Mouse (Mus musculus): ENCODE data around the gene Acpp.

Acpp gene

GRCm38 (mm10) chr9:104304800-104305199, 32.7 kb downstream of the Acpp start:
- DNase-seq (ENCODE audit: low spot score): no peak

- DNase-seq (ENCODE audit: low spot score): no peak
These were observed 33.2 kb downstream of the Acpp start for GRCm38 (mm10) chr9:104304376-104304775.

GRCm38 (mm10) chr9:104300569-104300968, 37.0 kb downstream of the Acpp start:
- no peak for DNase-seq (ENCODE audit: low spot score)

GRCm38 (mm10) chr9:104297041-104297440, 40.5 kb downstream of the Acpp start:
- no peak for DNase-seq (ENCODE audit: low spot score)

- no peak for DNase-seq (ENCODE audit: low spot score)
These were observed 52.6 kb downstream of the Acpp start for GRCm38 (mm10) chr9:104284934-104285333.

- DNase-seq (ENCODE audit: low spot score): no peak
These were observed 55.0 kb downstream of the Acpp start for GRCm38 (mm10) chr9:104282536-104282935.

- DNase-seq (ENCODE audit: low spot score): no peak
These were observed 55.8 kb downstream of the Acpp start for GRCm38 (mm10) chr9:104281737-104282136.

- no peak for DNase-seq (ENCODE audit: low spot score)
These were observed 56.6 kb downstream of the Acpp start for GRCm38 (mm10) chr9:104280725-104281495.

GRCm38 (mm10) chr9:104277528-104278162, 59.9 kb downstream of the Acpp start:
- DNase-seq (ENCODE audit: low spot score): no peak

GRCm38 (mm10) chr9:104275084-104275785, 62.3 kb downstream of the Acpp start:
- no peak for DNase-seq (ENCODE audit: low spot score)

GRCm38 (mm10) chr9:104272057-104272456, 65.5 kb downstream of the Acpp start:
- DNase-seq (ENCODE audit: low spot score): no peak

GRCm38 (mm10) chr9:104271642-104272041, 65.9 kb downstream of the Acpp start:
- DNase-seq (ENCODE audit: low spot score): no peak

GRCm38 (mm10) chr9:104269944-104270343, 67.6 kb downstream of the Acpp start:
- DNase-seq (ENCODE audit: low spot score): no peak

- no peak for DNase-seq (ENCODE audit: low spot score)
These were observed 68.1 kb downstream of the Acpp start for GRCm38 (mm10) chr9:104269349-104269871.

GRCm38 (mm10) chr9:104264567-104264966, 73.0 kb downstream of the Acpp start:
- DNase-seq (ENCODE audit: low spot score): no peak

- DNase-seq (ENCODE audit: low spot score): peak; percentile 96
These were observed 74.7 kb downstream of the Acpp start, which contains the start of gene Dnajc13 for GRCm38 (mm10) chr9:104262823-104263352. Dnajc13 (minus strand) TSS chr9:104262930.

- DNase-seq (ENCODE audit: low spot score): no peak
These were observed 75.4 kb downstream of the Acpp start for GRCm38 (mm10) chr9:104262016-104262762.

- no peak for DNase-seq (ENCODE audit: low spot score)
These were observed 77.2 kb downstream of the Acpp start for GRCm38 (mm10) chr9:104260306-104260705.

- DNase-seq (ENCODE audit: low spot score): no peak
These were observed 81.5 kb downstream of the Acpp start for GRCm38 (mm10) chr9:104256085-104256484.

GRCm38 (mm10) chr9:104254408-104255180, 83.0 kb downstream of the Acpp start:
- DNase-seq (ENCODE audit: low spot score): no peak

GRCm38 (mm10) chr9:104252637-104253036, 84.9 kb downstream of the Acpp start:
- no peak for DNase-seq (ENCODE audit: low spot score)

Measured in spleen, adult 12 weeks (tissue).